In the genomic region with DNA sequence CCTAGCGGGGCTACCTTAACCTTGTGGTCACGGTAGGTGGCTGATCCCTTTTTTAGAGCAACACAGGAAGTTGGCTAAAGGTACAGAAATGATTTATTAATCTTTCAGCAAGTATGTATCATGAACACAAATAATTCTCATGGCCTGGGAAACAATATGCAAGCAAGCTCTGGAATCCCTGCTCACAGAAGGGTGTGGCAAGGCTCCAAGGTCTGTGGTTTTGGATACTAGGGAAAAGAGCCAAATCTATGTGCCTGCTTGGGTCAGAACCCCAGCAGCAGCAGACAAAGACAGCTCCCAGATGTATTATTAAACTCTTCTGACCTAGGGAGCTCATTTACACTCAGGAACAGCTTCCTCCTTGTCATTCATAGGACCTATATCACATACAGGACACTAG, we compare ENCODE assay signal across 24 mouse cellular contexts. TPM values are rescaled to one million over a fixed set of nuclear protein-coding genes. Genes with fewer than 3 reads are reported as not detected.
A peak's percentile ranks its signal among the peaks of the same experiment; 100 is the strongest.
DNase-seq lines count a peak whose midpoint lies in the region; ATAC-seq and TF ChIP-seq lines count a peak whose summit lies in the region.
"Had no signal": no experiment of that assay in that cellular context is flagged by ENCODE, and none has a peak within 500 bp of the region (broad histone marks: within the 10 kb centered on the region; RNA-seq: fewer than 3 reads in every experiment).

No protein-coding gene starts in this region.

- H3K9ac ChIP-seq in limb, embryonic 14.5 days (ENCODE audit: low read depth, low read length, severe bottlenecking): no peak overlapping the region
- H3K9ac ChIP-seq in embryonic facial prominence, embryonic 14.5 days (ENCODE audit: low read depth, low read length): no peak overlapping the region
- H3K9ac ChIP-seq: forebrain, postnatal 0 days; heart, embryonic 13.5 days; limb, embryonic 13.5 days; lung, embryonic 14.5 days; neural tube, embryonic 12.5 days had no signal

- TF ChIP-seq POLR2A in limb, embryonic 14.5 days (IDR thresholded peaks at IDR 0.05; ENCODE audit: borderline replicate concordance, extremely low read depth, insufficient read depth, insufficient read length): no peak

- H3K4me1 ChIP-seq in limb, embryonic 14.5 days (ENCODE audit: control insufficient read depth, insufficient read depth, low read length): 0 out of 2 replicates have a peak, but pooled peaks cover 2% of the 10 kb centered on the region
- no peaks in the 10 kb centered on the region for H3K4me1 ChIP-seq in limb, embryonic 10.5 days
- peaks cover 9% of the 10 kb centered on the region; the same call in 1 of the 2 replicates for H3K4me1 ChIP-seq in embryonic facial prominence, embryonic 14.5 days (ENCODE audit: control insufficient read depth, insufficient read depth, low read length)
- H3K4me1 ChIP-seq: midbrain, embryonic 10.5 days; neural tube, embryonic 12.5 days had no signal

- intact Hi-C loops in left cerebral cortex, postnatal 36 days (cut with DNase I): loop anchor here (5.0 kb wide), 1 partner anchor 58 kb away; a partner anchor contains a TSS

- H3K4me2 ChIP-seq in limb, embryonic 14.5 days (replicated peaks; ENCODE audit: low read depth, low read length, severe bottlenecking): no peak overlapping the region
- H3K4me2 ChIP-seq in embryonic facial prominence, embryonic 14.5 days (ENCODE audit: low read depth, low read length): no peak overlapping the region
- H3K4me2 ChIP-seq: heart, embryonic 13.5 days; limb, embryonic 13.5 days; lung, embryonic 14.5 days; neural tube, embryonic 12.5 days had no signal

- no peak overlapping the region for H3K27ac ChIP-seq in limb, embryonic 14.5 days (replicated peaks; ENCODE audit: low read depth, low read length)
- no peak overlapping the region for H3K27ac ChIP-seq in limb, embryonic 10.5 days
- H3K27ac ChIP-seq in embryonic facial prominence, embryonic 14.5 days (replicated peaks; ENCODE audit: low read depth, low read length): peak overlapping the region; percentile 8; the same call in 1 of the 2 replicates
- H3K27ac ChIP-seq: heart, embryonic 13.5 days; limb, embryonic 13.5 days; midbrain, embryonic 10.5 days; neural tube, embryonic 12.5 days had no signal

- no peak overlapping the region for H3K4me3 ChIP-seq in limb, embryonic 14.5 days (replicated peaks; ENCODE audit: low read length)
- no peak overlapping the region for H3K4me3 ChIP-seq in limb, embryonic 10.5 days
- H3K4me3 ChIP-seq in embryonic facial prominence, embryonic 14.5 days (ENCODE audit: low read depth, low read length): no peak overlapping the region
- H3K4me3 ChIP-seq: heart, embryonic 13.5 days; limb, embryonic 13.5 days; midbrain, embryonic 10.5 days; neural tube, embryonic 12.5 days had no signal

- H3K9me3 ChIP-seq in limb, embryonic 14.5 days (ENCODE audit: control insufficient read depth, low read length): no peaks in the 10 kb centered on the region
- no peaks in the 10 kb centered on the region for H3K9me3 ChIP-seq in limb, embryonic 10.5 days (replicated peaks)
- H3K9me3 ChIP-seq in embryonic facial prominence, embryonic 14.5 days (ENCODE audit: control insufficient read depth, low read length): no peaks in the 10 kb centered on the region
- H3K9me3 ChIP-seq: heart, embryonic 13.5 days; limb, embryonic 13.5 days; midbrain, embryonic 10.5 days; neural tube, embryonic 12.5 days had no signal

- DNase-seq in limb, embryonic 14.5 days (ENCODE audit: low spot score): peak; percentile 14
- DNase-seq in limb, embryonic 10.5 days (ENCODE audit: low spot score): no peak
- peak; percentile 83 for DNase-seq in NIH3T3 (ENCODE audit: low read depth)
- DNase-seq in embryonic facial prominence, embryonic 14.5 days (ENCODE audit: low spot score): peak; percentile 27
- DNase-seq in lung, postnatal 25 days (ENCODE audit: low spot score): peak; percentile 32
- DNase-seq in left cerebral cortex, postnatal 36 days (ENCODE audit: low spot score in 2 of 2): no peak
- DNase-seq: cerebellum, postnatal 14 days; embryo, embryonic 11 days; forebrain, postnatal 0 days; heart, postnatal 4 days; kidney, adult 11 months; kidney, postnatal 14 days; layer of hippocampus, adult 9-11 months; lung, embryonic 14.5 days; retina, postnatal 1 day; right cerebral cortex, postnatal 4 days; thymus, postnatal 36 days had no signal

- peaks cover 21% of the 10 kb centered on the region for H3K36me3 ChIP-seq in limb, embryonic 14.5 days (ENCODE audit: control insufficient read depth, insufficient read depth, low read length)
- peaks cover 30% of the 10 kb centered on the region for H3K36me3 ChIP-seq in limb, embryonic 10.5 days
- peaks cover 18% of the 10 kb centered on the region for H3K36me3 ChIP-seq in embryonic facial prominence, embryonic 14.5 days (ENCODE audit: control insufficient read depth, insufficient read depth, low read length)

- H3K27me3 ChIP-seq in limb, embryonic 14.5 days (ENCODE audit: control insufficient read depth, insufficient read depth, low read length): no peaks in the 10 kb centered on the region
- no peaks in the 10 kb centered on the region for H3K27me3 ChIP-seq in limb, embryonic 10.5 days (ENCODE audit: low read depth, poor library complexity, severe bottlenecking)
- H3K27me3 ChIP-seq in embryonic facial prominence, embryonic 14.5 days (replicated peaks; ENCODE audit: control insufficient read depth, insufficient read depth, low read length): no peaks in the 10 kb centered on the region
- H3K27me3 ChIP-seq: heart, embryonic 13.5 days; limb, embryonic 13.5 days; neural tube, embryonic 12.5 days had no signal

- 52% methylated on average over 2 of the region's 2 CpGs for WGBS in limb, embryonic 14.5 days
- WGBS in limb, embryonic 10.5 days: 71% methylated on average over 2 of the region's 2 CpGs
- 63% methylated on average over 2 of the region's 2 CpGs for WGBS in embryonic facial prominence, embryonic 14.5 days

- no peak for ATAC-seq in limb, embryonic 14.5 days (ENCODE audit: low FRiP score, low read depth)
- no peak for ATAC-seq in embryonic facial prominence, embryonic 14.5 days (ENCODE audit: low read depth)
- no peak for ATAC-seq in monocyte, adult 5-6 weeks (replicated peaks; ENCODE audit: insufficient number of reproducible peaks, low FRiP score, low TSS enrichment, poor library complexity, severe bottlenecking)
- ATAC-seq: forebrain, postnatal 0 days had no signal

RNA-seq across cellular contexts. Expression of a gene that starts 22.7 kb away (rescaled TPM):
- polyA plus RNA-seq in limb, embryonic 14.5 days (2012; rRNA removed): 316 and 435 TPM in 2 replicates
- 574 and 584 TPM in 2 replicates for polyA plus RNA-seq in limb, embryonic 14.5 days (2014; fragmentation: Nextera tagmentation; extraction: Ambion mirVana)
- polyA plus RNA-seq in limb, embryonic 10.5 days (2016; fragmentation: Nextera tagmentation; extraction: Ambion mirVana): 641 and 657 TPM in 2 replicates
- 594 and 607 TPM in 2 replicates for polyA plus RNA-seq in embryonic facial prominence, embryonic 14.5 days (2014; fragmentation: Nextera tagmentation; extraction: Ambion mirVana)
- total RNA-seq in monocyte, adult 5-6 weeks (2017): 231 to 298 TPM (median 241 TPM) in 3 replicates
- total RNA-seq in left cerebral cortex, postnatal 36 days (2021): 100 to 1,000 TPM; 104 to 150 TPM

RNA-seq across cellular contexts. Expression of a gene that starts 40.1 kb away (rescaled TPM):
- polyA plus RNA-seq in limb, embryonic 14.5 days (2012; rRNA removed): 0.09 TPM in 2 replicates
- 0.19 TPM in 1 of 2 replicates, not detected in the other for polyA plus RNA-seq in limb, embryonic 14.5 days (2014; fragmentation: Nextera tagmentation; extraction: Ambion mirVana)
- 0.36 and 0.49 TPM in 2 replicates for polyA plus RNA-seq in limb, embryonic 10.5 days (2016; fragmentation: Nextera tagmentation; extraction: Ambion mirVana)
- polyA plus RNA-seq in embryonic facial prominence, embryonic 14.5 days (2014; fragmentation: Nextera tagmentation; extraction: Ambion mirVana): 2.7 and 3.9 TPM in 2 replicates
- total RNA-seq in monocyte, adult 5-6 weeks (2017): not detected in 3 replicates
- 1 to 10 TPM; 3.1 to 5.4 TPM for total RNA-seq in left cerebral cortex, postnatal 36 days (2021)
- total RNA-seq: gastrocnemius, adult 18-20 months; granulocyte monocyte progenitor cell, adult 5-6 weeks; heart, postnatal 4 days had no signal

RNA-seq across cellular contexts. Expression of a gene that starts 59.2 kb away (rescaled TPM):
- 13.6 and 17.3 TPM in 2 replicates for polyA plus RNA-seq in limb, embryonic 14.5 days (2012; rRNA removed)
- polyA plus RNA-seq in limb, embryonic 14.5 days (2014; fragmentation: Nextera tagmentation; extraction: Ambion mirVana): 18.0 and 19.1 TPM in 2 replicates
- polyA plus RNA-seq in limb, embryonic 10.5 days (2016; fragmentation: Nextera tagmentation; extraction: Ambion mirVana): 39.7 and 46.9 TPM in 2 replicates
- 19.3 and 23.3 TPM in 2 replicates for polyA plus RNA-seq in embryonic facial prominence, embryonic 14.5 days (2014; fragmentation: Nextera tagmentation; extraction: Ambion mirVana)
- total RNA-seq in monocyte, adult 5-6 weeks (2017): 8.7 to 10.5 TPM (median 9.5 TPM) in 3 replicates
- 10 to 100 TPM; 18.5 to 20.3 TPM for total RNA-seq in left cerebral cortex, postnatal 36 days (2021)

Comparison
In these comparisons a context has a peak if more than half of its experiments do, and no peak if none do; other contexts are left out.
1. DNase-seq: peak in limb, embryonic 14.5 days (single experiment), NIH3T3 (single experiment), embryonic facial prominence, embryonic 14.5 days (single experiment) and lung, postnatal 25 days (single experiment); none in limb, embryonic 10.5 days (single experiment) and left cerebral cortex, postnatal 36 days (0 of 2).